Mouse (Mus musculus) embryonic fibroblast, embryonic 13.5 days (primary cell): ENCODE results near the gene Dus4l.

Experiments used
- CTCF ChIP-seq: IDR thresholded peaks from 2 replicates; pipeline ENCODE4 v1.5.1; 2011; ENCODE audit warnings: mild to moderate bottlenecking, control low read depth, low read length, moderate library complexity, borderline replicate concordance; ENCODE audit not compliant: insufficient read depth
- POLR2A ChIP-seq: IDR thresholded peaks from 2 replicates; pipeline ENCODE4 v1.6.1; 2011; ENCODE audit warnings: low read depth, mild to moderate bottlenecking, control low read depth, low read length, moderate library complexity

GRCm38 (mm10) chr12:31633970-31634342 lies 20.7 kb downstream of the Dus4l start:
- TF ChIP-seq CTCF (no peak), POLR2A (no peak)
